Mouse (Mus musculus) urinary bladder, postnatal 36 days (tissue): Measurements from ENCODE around the gene Il23r.
A peak's percentile ranks its signal among the peaks of the same experiment; 100 is the strongest.

ENCODE experiments used
- DNase-seq, 2 experiments: peaks; one replicate each; pipeline ENCODE4 v3.0.0; 2022; ENCODE audit warnings: low spot score in 2 of 2, mixed read lengths in 1 of 2

The Il23r gene

GRCm38 (mm10) chr6:67431808-67432207, 59.8 kb downstream of the Il23r start:
- DNase-seq: no peak

- no peak for DNase-seq
Observed at GRCm38 (mm10) chr6:67421761-67422160, 69.9 kb downstream of the Il23r start.

GRCm38 (mm10) chr6:67416557-67416956, 75.1 kb downstream of the Il23r start:
- DNase-seq: no peak

GRCm38 (mm10) chr6:67415276-67415675, 76.4 kb downstream of the Il23r start:
- DNase-seq: no peak

- no peak for DNase-seq
Observed at GRCm38 (mm10) chr6:67413378-67413777, 78.3 kb downstream of the Il23r start.

GRCm38 (mm10) chr6:67405281-67405682, 86.4 kb downstream of the Il23r start:
- no peak for DNase-seq

GRCm38 (mm10) chr6:67399551-67399950, 92.1 kb downstream of the Il23r start:
- DNase-seq: no peak

GRCm38 (mm10) chr6:67375982-67376391, 115.7 kb downstream of the Il23r start, which contains the start of gene Il12rb2:
TSS of gene Il12rb2 (minus strand) at chr6:67376188.
- DNase-seq: peak in 1 of 2 experiments; percentile 2
